Mouse (Mus musculus) neural tube, embryonic 15.5 days (tissue): Measurements from ENCODE around the gene Emilin3. TPM values are rescaled to one million over a fixed set of nuclear protein-coding genes. Genes with fewer than 3 reads are reported as not detected.
A peak's percentile ranks its signal among the peaks of the same experiment; 100 is the strongest.

Experiments
- ATAC-seq: fragments of 200-750 bp; cut with Nextera tagmentation; 2 replicates; pipeline ENCODE4 v1.8.0; 2017; ENCODE audit warnings: mild to moderate bottlenecking, moderate TSS enrichment, moderate library complexity; ENCODE audit not compliant: low FRiP score
- H3K27ac ChIP-seq: fragments of 300-500 bp; sonication (generic); replicated peaks from 2 replicates; pipeline ENCODE4 v1.5.1; 2015; ENCODE audit warnings: mild to moderate bottlenecking, inconsistent platforms
- H3K27me3 ChIP-seq: fragments of 300-500 bp; sonication (generic); replicated peaks from 2 replicates; pipeline ENCODE4 v1.6.1; 2015; ENCODE audit warnings: inconsistent platforms
- H3K36me3 ChIP-seq: fragments of 300-500 bp; sonication (generic); 2 replicates; pipeline ENCODE4 v1.6.1; 2015; ENCODE audit warnings: inconsistent platforms
- H3K4me1 ChIP-seq: fragments of 300-500 bp; sonication (generic); 2 replicates; pipeline ENCODE4 v1.6.1; 2015; ENCODE audit warnings: inconsistent platforms
- H3K4me2 ChIP-seq: fragments of 300-500 bp; sonication (generic); 2 replicates; pipeline ENCODE4 v1.6.1; 2015; ENCODE audit warnings: inconsistent platforms, mild to moderate bottlenecking, moderate library complexity
- H3K4me3 ChIP-seq: fragments of 300-500 bp; sonication (generic); replicated peaks from 2 replicates; pipeline ENCODE4 v1.5.1; 2015; ENCODE audit warnings: mild to moderate bottlenecking, inconsistent platforms
- H3K9ac ChIP-seq: fragments of 300-500 bp; sonication (generic); replicated peaks from 2 replicates; pipeline ENCODE4 v1.6.1; 2015; ENCODE audit warnings: mild to moderate bottlenecking, inconsistent platforms
- H3K9me3 ChIP-seq: fragments of 300-500 bp; sonication (generic); replicated peaks from 2 replicates; pipeline ENCODE4 v1.6.1; 2016; ENCODE audit warnings: inconsistent platforms
- WGBS: fragments of 180-500 bp; shearing (Covaris S2); methylation state at CpG from one replicate; pipeline ENCODE4 v1.1.7; 2015; ENCODE audit warnings: mixed read lengths; 5-methylcytosine and 5-hydroxymethylcytosine counted together
- polyA plus RNA-seq: library from polyadenylated mRNA; unstranded; fragments of >200 nt; fragmentation: Nextera tagmentation; extraction: Ambion mirVana; gene quantifications from 2 replicates; pipeline ENCODE4 v1.2.1, GENCODE M21; 2015

Gene Emilin3
- polyA plus RNA-seq, 1 experiment from 2014 or later = 1.3 TPM

DNA sequence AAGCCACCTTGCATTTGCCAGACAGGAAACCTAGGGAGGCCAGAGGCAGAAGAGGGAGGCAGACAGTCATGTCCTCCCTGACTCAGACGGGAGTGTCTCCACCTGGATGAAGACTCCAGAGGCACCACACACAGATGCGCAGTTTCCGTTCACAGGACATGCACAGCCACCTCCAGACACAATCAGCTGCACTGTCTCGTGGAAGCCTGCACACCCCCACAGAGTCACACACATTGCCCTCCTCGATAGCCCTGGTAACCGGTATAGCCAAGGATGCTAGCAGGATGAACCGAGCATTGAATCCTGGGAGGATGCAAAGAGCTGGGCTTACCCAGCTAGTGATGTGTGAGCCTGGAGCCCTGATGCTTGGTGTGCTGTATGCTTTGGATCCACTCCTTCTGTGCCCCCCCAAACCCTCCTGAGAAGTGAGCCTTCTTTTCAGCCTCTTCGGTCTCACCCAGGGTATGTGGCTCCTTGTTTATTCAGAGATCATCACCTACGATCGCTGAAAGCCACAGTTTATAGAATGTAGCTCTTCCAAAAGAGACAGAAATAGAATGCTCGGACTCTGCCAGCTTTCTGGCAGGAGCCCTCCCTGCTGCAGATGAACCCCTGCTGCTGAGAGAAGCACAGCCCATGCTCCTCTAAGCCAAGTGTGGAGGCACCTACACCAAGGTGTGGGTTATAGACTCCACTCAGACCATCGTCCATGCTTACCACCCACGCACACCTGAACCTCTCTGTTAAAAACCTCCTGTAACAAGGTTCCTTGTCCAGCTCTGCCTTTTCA is 3.9 kb upstream of the Emilin3 start:
- Histone ChIP-seq H3K27me3 (peaks cover 24% of the 10 kb centered on the region), H3K9ac (no peak overlapping the region), H3K4me1 (peaks cover 13% of the 10 kb centered on the region), H3K9me3 (no peaks in the 10 kb centered on the region), H3K27ac (no peak overlapping the region), H3K36me3 (no peaks in the 10 kb centered on the region), H3K4me2 (no peak overlapping the region), H3K4me3 (no peak overlapping the region)
- no peak for ATAC-seq
- WGBS = 77% methylated on average over 13 of the region's 13 CpGs

DNA sequence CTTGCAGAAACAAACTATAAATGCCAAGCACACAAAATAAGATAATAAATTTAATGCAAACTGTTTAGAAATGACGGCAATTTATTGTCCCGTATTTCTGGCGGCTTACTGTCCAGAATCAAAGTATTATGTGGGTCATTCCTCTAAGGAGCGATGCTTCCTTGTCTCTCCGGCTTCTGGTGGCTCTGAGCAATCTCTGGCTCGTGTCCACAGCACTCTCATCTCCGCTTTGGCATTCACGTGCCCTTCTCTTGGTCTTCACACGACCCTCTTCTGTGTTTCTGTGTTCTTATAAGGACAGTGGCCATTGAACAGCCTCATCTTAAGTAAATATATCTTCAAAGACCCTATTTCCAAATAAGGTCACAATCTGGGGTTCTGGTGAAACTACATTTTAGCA is 2.5 kb upstream of the Emilin3 start:
- WGBS = 79% methylated on average over 9 of the region's 9 CpGs
- H3K4me1 ChIP-seq = peaks cover 13% of the 10 kb centered on the region
- H3K36me3 ChIP-seq = no peaks in the 10 kb centered on the region
- no peak overlapping the region for H3K9ac ChIP-seq
- no peaks in the 10 kb centered on the region for H3K9me3 ChIP-seq
- ATAC-seq = no peak
- H3K27me3 ChIP-seq = peaks cover 37% of the 10 kb centered on the region
- H3K4me2 ChIP-seq = no peak overlapping the region
- no peak overlapping the region for H3K27ac ChIP-seq
- no peak overlapping the region for H3K4me3 ChIP-seq

DNA sequence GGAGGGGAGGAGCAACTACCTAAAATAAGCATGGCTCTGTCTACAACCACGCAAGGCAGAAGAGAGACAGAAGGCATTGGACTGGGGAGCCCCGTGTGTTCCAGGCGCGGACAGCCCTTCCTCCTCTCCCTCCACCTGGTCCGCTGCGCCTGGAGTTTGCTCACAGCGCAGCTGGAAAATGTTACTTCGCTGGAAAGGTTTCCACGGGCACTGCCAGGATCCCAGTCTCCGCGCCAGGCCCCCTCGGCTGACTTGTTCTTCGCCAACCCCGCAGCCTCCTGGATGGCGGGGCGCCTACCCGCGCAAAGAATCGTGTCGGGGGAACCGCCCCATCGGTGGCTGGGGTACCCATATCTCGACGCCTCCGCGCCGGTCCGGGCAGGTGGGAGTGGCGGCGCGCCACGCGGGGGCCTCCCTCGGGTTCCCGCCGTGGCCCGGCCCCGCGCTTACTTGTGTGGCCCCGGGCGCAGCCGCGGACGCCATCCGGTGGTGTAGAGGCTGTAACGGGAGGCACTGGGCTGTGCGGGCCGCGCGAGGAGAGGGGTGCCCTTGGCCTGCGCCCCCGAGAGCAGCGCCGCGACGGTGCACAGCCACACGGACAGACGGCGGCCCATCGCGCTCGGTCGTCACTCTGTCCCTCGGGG is 448 bp downstream of the Emilin3 start:
- Histone ChIP-seq H3K9ac (peak overlapping the region; percentile 42), H3K27ac (no peak overlapping the region), H3K9me3 (no peaks in the 10 kb centered on the region), H3K4me1 (peaks cover 13% of the 10 kb centered on the region), H3K4me3 (peak overlapping the region; percentile 46), H3K4me2 (peak overlapping the region; percentile 90), H3K27me3 (peaks cover 46% of the 10 kb centered on the region), H3K36me3 (no peaks in the 10 kb centered on the region)
- ATAC-seq = peak; percentile 36; the same call in 1 of the 2 replicates
- WGBS = 2% methylated on average over 58 of the region's 64 CpGs

DNA sequence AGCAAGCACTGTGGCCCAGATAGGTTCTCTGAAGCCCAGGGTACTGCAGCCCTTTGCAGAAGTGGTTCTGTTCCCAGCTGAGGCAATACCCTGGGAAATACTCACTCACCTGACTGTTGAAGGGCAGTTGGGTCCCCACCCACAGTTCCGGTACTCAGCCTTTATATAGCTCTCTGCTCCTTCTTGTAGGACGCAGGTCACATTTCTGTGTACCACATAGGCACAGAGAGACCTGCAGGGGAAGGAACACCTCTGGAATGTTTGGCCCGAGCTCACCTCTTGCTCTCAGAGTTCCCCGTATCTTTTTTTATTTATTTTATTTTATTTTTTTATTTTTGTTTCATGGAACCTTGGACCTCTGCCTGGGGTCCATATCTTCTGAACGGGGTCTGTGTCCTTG is 1.5 kb downstream of the Emilin3 start:
- no peak overlapping the region for H3K9ac ChIP-seq
- H3K4me3 ChIP-seq = no peak overlapping the region
- no peak overlapping the region for H3K27ac ChIP-seq
- H3K9me3 ChIP-seq = no peaks in the 10 kb centered on the region
- ATAC-seq = no peak
- H3K4me1 ChIP-seq = peaks cover 13% of the 10 kb centered on the region
- no peak overlapping the region for H3K4me2 ChIP-seq
- peaks cover 46% of the 10 kb centered on the region for H3K27me3 ChIP-seq
- 85% methylated on average over 5 of the region's 5 CpGs for WGBS
- no peaks in the 10 kb centered on the region for H3K36me3 ChIP-seq

DNA sequence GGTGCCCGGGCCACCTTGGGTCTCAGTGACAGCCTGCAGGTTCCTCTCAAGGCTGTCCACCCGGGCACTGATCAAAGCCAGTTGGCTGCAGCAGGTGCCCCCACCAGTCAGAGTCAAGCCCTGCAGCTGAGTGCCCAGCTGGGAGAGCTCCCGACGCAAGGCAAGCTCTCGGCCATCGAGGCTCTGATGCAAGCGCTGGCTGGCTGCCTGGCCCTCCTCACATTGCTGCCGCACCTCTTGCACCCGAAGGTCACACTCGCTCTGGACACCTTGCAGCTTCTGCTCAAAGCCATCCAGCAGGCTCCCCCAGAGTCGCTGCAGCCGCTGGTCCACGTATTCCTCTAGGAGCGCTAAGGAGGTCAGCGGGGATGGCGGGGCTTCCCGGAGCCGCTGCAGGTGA is 3.5 kb downstream of the Emilin3 start:
- H3K4me2 ChIP-seq = no peak overlapping the region
- H3K4me3 ChIP-seq = no peak overlapping the region
- no peaks in the 10 kb centered on the region for H3K9me3 ChIP-seq
- H3K9ac ChIP-seq = no peak overlapping the region
- 65% methylated on average over 18 of the region's 18 CpGs for WGBS
- no peak for ATAC-seq
- peaks cover 13% of the 10 kb centered on the region for H3K4me1 ChIP-seq
- no peaks in the 10 kb centered on the region for H3K36me3 ChIP-seq
- no peak overlapping the region for H3K27ac ChIP-seq
- peaks cover 46% of the 10 kb centered on the region for H3K27me3 ChIP-seq

DNA sequence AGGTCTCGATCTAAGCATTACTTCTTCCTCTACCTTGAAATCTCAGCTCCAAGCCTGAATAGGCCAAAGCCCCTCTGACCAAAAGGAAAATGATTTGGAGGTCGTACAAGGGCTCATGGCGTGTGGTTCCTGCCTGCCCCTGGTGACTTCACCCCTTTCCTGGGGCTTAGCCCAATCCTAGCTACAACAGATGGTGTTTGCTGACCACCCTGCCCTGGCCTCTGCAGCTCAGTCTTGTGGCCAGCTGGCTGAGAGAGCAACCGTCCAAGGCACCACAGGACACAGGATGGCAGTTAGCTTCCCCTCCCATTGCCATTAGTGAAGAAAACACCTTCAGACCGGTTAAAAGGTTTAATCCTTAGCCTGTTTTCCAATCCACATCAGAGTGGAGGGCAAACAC is 6.0 kb downstream of the Emilin3 start:
- H3K4me2 ChIP-seq = no peak overlapping the region
- 79% methylated on average over 5 of the region's 5 CpGs for WGBS
- H3K9me3 ChIP-seq = no peaks in the 10 kb centered on the region
- H3K9ac ChIP-seq = no peak overlapping the region
- no peaks in the 10 kb centered on the region for H3K4me1 ChIP-seq
- H3K27ac ChIP-seq = no peak overlapping the region
- no peak overlapping the region for H3K4me3 ChIP-seq
- ATAC-seq = no peak
- H3K27me3 ChIP-seq = peaks cover 23% of the 10 kb centered on the region
- H3K36me3 ChIP-seq = no peaks in the 10 kb centered on the region

DNA sequence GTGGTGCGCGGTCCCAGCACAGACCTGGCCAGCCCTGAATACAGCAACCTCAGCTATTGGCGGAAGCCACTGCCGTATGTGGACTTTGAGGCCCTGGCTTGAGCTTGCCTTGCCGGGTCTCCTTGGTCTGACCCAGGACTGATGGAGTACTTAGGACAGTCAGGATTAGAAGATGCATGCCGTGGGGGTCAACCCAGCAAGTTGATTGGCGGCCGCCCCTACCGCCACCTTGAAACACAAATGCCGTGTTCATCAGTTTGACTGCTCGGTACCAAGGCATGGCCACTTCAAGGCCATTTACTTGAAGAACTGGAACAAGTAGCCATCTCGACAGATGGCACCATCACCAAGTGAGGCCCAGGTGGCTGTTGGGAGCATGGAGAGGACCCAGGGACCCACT is 6.8 kb downstream of the Emilin3 start:
- no peaks in the 10 kb centered on the region for H3K4me1 ChIP-seq
- WGBS = 96% methylated on average over 12 of the region's 12 CpGs
- ATAC-seq = no peak
- no peak overlapping the region for H3K9ac ChIP-seq
- no peak overlapping the region for H3K27ac ChIP-seq
- no peaks in the 10 kb centered on the region for H3K9me3 ChIP-seq
- no peaks in the 10 kb centered on the region for H3K36me3 ChIP-seq
- H3K4me2 ChIP-seq = no peak overlapping the region
- H3K4me3 ChIP-seq = no peak overlapping the region
- H3K27me3 ChIP-seq = peaks cover 15% of the 10 kb centered on the region

DNA sequence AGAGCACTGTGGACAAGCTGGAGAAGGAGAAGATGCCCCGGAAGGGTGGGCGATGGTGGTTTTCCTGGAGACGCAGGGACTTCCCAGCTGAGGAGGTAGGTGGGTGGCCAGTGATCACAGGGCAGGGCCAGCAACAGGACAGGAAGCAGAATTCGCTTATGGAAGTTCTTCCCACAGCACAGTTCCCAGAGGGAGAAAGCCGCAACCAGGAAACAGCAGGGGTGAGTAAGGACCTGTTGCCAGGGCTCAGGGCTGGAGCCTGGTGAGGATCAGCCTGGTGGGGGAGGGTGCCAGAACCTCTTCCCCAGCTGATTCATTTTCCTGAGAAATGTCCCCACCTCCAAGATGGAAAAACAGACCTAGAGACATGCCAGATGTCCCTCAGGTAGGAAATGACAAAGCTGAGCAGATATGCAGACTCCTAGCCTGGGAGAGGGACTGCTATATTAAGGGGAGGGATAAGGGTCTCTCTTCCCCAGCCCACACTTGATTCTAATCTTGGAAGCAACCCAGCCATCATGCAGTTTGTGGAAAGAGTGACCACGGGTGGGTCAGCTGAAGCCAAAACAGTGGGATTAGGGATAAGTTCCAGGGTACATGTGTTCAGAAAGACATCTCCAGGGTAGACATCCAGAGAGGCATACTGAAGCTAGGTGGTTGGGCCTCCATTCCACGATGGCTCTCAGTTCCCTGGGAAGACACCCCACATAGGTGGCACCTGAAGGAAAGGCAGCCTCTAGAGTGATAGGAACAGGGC is 10.3 kb downstream of the Emilin3 start:
- H3K9ac ChIP-seq = no peak overlapping the region
- H3K36me3 ChIP-seq = no peaks in the 10 kb centered on the region
- H3K4me3 ChIP-seq = no peak overlapping the region
- no peak overlapping the region for H3K27ac ChIP-seq
- no peaks in the 10 kb centered on the region for H3K9me3 ChIP-seq
- no peaks in the 10 kb centered on the region for H3K27me3 ChIP-seq
- no peak for ATAC-seq
- H3K4me1 ChIP-seq = no peaks in the 10 kb centered on the region
- 78% methylated on average over 7 of the region's 7 CpGs for WGBS
- no peak overlapping the region for H3K4me2 ChIP-seq

DNA sequence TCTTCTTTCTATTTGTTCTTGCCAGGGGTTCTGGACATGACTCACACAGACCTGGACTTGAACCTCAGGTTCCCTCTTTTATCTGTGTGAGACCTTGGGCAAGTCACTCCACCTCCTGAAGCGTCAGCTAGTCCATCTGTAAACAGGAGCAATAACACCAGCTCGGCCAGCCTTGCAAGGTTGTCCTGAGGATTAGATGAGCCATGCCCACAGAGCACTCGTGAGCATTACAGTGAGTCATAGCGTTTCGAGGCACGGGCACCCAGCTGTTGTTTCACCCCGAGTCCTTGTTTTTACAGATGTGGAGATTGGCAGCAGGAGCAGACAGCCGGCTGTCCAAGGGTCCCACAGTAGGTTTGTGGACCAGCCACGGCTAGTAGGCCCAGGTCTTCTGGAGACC is 20.4 kb downstream of the Emilin3 start:
- Histone ChIP-seq H3K4me3 (no peak overlapping the region), H3K27ac (no peak overlapping the region), H3K9me3 (no peaks in the 10 kb centered on the region), H3K4me2 (no peak overlapping the region), H3K36me3 (no peaks in the 10 kb centered on the region), H3K27me3 (peaks cover 12% of the 10 kb centered on the region), H3K4me1 (peaks cover 15% of the 10 kb centered on the region), H3K9ac (no peak overlapping the region)
- ATAC-seq = no peak
- WGBS = 89% methylated on average over 9 of the region's 9 CpGs

DNA sequence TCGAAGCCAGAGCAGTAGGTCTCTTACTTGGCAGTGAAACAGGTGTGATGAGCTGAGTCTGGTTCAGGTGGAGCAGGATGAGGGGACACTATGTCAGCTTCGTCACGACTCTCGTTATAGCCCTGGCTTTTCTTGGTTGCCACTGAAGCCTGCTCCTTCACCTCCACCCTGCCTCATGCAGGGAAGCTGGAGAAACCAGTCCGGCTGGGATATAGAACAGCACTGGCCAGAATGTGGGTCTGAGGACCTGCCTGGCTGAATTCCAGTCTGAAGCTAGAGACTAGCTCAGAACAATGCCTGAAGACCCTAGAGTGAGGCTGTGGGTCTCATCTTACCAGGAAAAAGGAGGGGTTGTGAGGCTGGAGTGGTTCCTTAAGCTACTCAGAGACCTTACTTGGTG is 21.1 kb downstream of the Emilin3 start:
- Histone ChIP-seq H3K9ac (no peak overlapping the region), H3K4me1 (peaks cover 15% of the 10 kb centered on the region), H3K27ac (no peak overlapping the region), H3K4me3 (no peak overlapping the region), H3K36me3 (no peaks in the 10 kb centered on the region), H3K9me3 (no peaks in the 10 kb centered on the region), H3K4me2 (no peak overlapping the region), H3K27me3 (peaks cover 12% of the 10 kb centered on the region)
- WGBS = 83% methylated on average over 5 of the region's 5 CpGs
- no peak for ATAC-seq

DNA sequence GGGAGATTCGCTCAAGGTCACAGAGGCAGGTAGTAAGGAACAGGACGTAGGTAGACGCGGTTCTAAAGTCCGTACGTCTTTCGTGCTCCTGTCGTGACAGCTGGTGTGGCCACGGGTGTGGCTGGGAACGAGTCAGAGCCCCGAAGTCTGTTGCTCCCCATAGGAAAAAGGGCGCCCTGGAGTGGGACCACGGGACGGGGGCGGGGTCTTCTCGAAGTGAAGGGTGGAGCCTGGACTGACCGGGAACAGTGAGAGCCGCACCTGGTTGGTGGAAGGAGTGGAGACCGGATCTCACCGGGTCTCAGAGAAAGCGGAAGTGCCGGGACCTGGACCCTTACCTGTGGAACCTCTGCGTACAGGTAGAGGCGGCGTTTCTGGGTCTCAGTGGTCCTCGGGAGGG is 24.3 kb downstream of the Emilin3 start:
- H3K4me1 ChIP-seq = peaks cover 15% of the 10 kb centered on the region
- H3K4me2 ChIP-seq = peak overlapping the region; percentile 88
- 0% methylated on average over 26 of the region's 26 CpGs for WGBS
- H3K4me3 ChIP-seq = peak overlapping the region; percentile 44
- peaks cover 12% of the 10 kb centered on the region for H3K27me3 ChIP-seq
- ATAC-seq = peak; percentile 78
- H3K9ac ChIP-seq = 0 out of 2 replicates have a peak overlapping the region, but pooled peaks have one; percentile 24
- no peaks in the 10 kb centered on the region for H3K36me3 ChIP-seq
- H3K9me3 ChIP-seq = no peaks in the 10 kb centered on the region
- H3K27ac ChIP-seq = no peak overlapping the region
